Mouse (Mus musculus): ENCODE measurements around the gene Urah. TPM values are rescaled to one million over a fixed set of nuclear protein-coding genes. Genes with fewer than 3 reads are reported as not detected.

Gene Urah
- polyA plus RNA-seq, 1 experiment from 2014 or later, result 3.2 TPM

- peak within 1 kb of the TSS; percentile 99 for H3K4me2 ChIP-seq (ENCODE audit: low read length)
- peak within 1 kb of the TSS; percentile 90 for H3K27ac ChIP-seq (ENCODE audit: low read depth)
- H3K4me1 ChIP-seq (replicated peaks; ENCODE audit: control insufficient read depth, insufficient read depth, low read length), result peaks cover 20% of the 10 kb centered on the region
- no peaks in the 10 kb centered on the region for H3K27me3 ChIP-seq (replicated peaks; ENCODE audit: control insufficient read depth, insufficient read depth, low read length)
- peak within 1 kb of the TSS; percentile 89 for H3K9ac ChIP-seq (ENCODE audit: low read length)
- WGBS, result 1% methylated on average over 51 of the region's 51 CpGs
- ATAC-seq (replicated peaks; ENCODE audit: low FRiP score, low TSS enrichment, low read depth) (peak; percentile 79), DNase-seq (ENCODE audit: low spot score) (peak; percentile 92)
- H3K36me3 ChIP-seq (ENCODE audit: control insufficient read depth, insufficient read depth, low read length), result peaks cover 57% of the 10 kb centered on the region
- no peaks in the 10 kb centered on the region for H3K9me3 ChIP-seq (ENCODE audit: control insufficient read depth, low read length)
- peak within 1 kb of the TSS; percentile 75 for H3K4me3 ChIP-seq (ENCODE audit: low read depth, low read length)
These were observed 21.3 kb downstream of the Urah start, which contains the start of gene Gm45785 for GRCm38 (mm10) chr7:140855860-140856784. Gene Gm45785, minus strand, starts transcription at chr7:140856331.

- WGBS, result under 1% methylated on average over 50 of the region's 50 CpGs
- Histone ChIP-seq H3K9me3 (ENCODE audit: control insufficient read depth, low read length) (no peaks in the 10 kb centered on the region), H3K4me1 (replicated peaks; ENCODE audit: control insufficient read depth, insufficient read depth, low read length) (peaks cover 20% of the 10 kb centered on the region), H3K9ac (ENCODE audit: low read length) (peak within 1 kb of the TSS; percentile 89), H3K27me3 (replicated peaks; ENCODE audit: control insufficient read depth, insufficient read depth, low read length) (no peaks in the 10 kb centered on the region), H3K36me3 (ENCODE audit: control insufficient read depth, insufficient read depth, low read length) (peaks cover 60% of the 10 kb centered on the region), H3K27ac (ENCODE audit: low read depth) (peak within 1 kb of the TSS; percentile 90), H3K4me2 (ENCODE audit: low read length) (peak within 1 kb of the TSS; percentile 99), H3K4me3 (ENCODE audit: low read depth, low read length) (peak within 1 kb of the TSS; percentile 75)
- peak; percentile 91 for DNase-seq (ENCODE audit: low spot score)
- peak; percentile 87 for ATAC-seq (replicated peaks; ENCODE audit: low FRiP score, low TSS enrichment, low read depth)
These were observed 22.1 kb downstream of the Urah start, which contains the start of gene Ric8a for GRCm38 (mm10) chr7:140856785-140857549. Gene Ric8a, plus strand, starts transcription at chr7:140856957.

GRCm38 (mm10) chr7:140857550-140858505 lies 23.0 kb downstream of the Urah start, which contains the start of gene Bet1l:
Gene Bet1l, minus strand, starts transcription at chr7:140857577.
- Histone ChIP-seq H3K27me3 (replicated peaks; ENCODE audit: control insufficient read depth, insufficient read depth, low read length) (no peaks in the 10 kb centered on the region), H3K9me3 (ENCODE audit: control insufficient read depth, low read length) (no peaks in the 10 kb centered on the region), H3K9ac (ENCODE audit: low read length) (peak within 1 kb of the TSS; percentile 89), H3K36me3 (ENCODE audit: control insufficient read depth, insufficient read depth, low read length) (peaks cover 60% of the 10 kb centered on the region), H3K4me1 (replicated peaks; ENCODE audit: control insufficient read depth, insufficient read depth, low read length) (peaks cover 20% of the 10 kb centered on the region), H3K4me3 (ENCODE audit: low read depth, low read length) (peak within 1 kb of the TSS; percentile 75), H3K4me2 (ENCODE audit: low read length) (peak within 1 kb of the TSS; percentile 99), H3K27ac (ENCODE audit: low read depth) (peak within 1 kb of the TSS; percentile 90)
- WGBS, result 34% methylated on average over 40 of the region's 40 CpGs
- peak; percentile 41 for ATAC-seq (replicated peaks; ENCODE audit: low FRiP score, low TSS enrichment, low read depth)
- DNase-seq (ENCODE audit: low spot score), result peak; percentile 63

GRCm38 (mm10) chr7:140858746-140859145 lies 23.9 kb downstream of the Urah start:
- no peaks in the 10 kb centered on the region for H3K9me3 ChIP-seq (ENCODE audit: control insufficient read depth, low read length)
- no peak for DNase-seq (ENCODE audit: low spot score)
- H3K27me3 ChIP-seq (replicated peaks; ENCODE audit: control insufficient read depth, insufficient read depth, low read length), result no peaks in the 10 kb centered on the region
- H3K27ac ChIP-seq (ENCODE audit: low read depth), result no peak overlapping the region
- 93% methylated on average over 8 of the region's 8 CpGs for WGBS
- peaks cover 20% of the 10 kb centered on the region for H3K4me1 ChIP-seq (replicated peaks; ENCODE audit: control insufficient read depth, insufficient read depth, low read length)
- H3K36me3 ChIP-seq (ENCODE audit: control insufficient read depth, insufficient read depth, low read length), result peaks cover 60% of the 10 kb centered on the region
- H3K4me3 ChIP-seq (ENCODE audit: low read depth, low read length), result no peak overlapping the region
- ATAC-seq (replicated peaks; ENCODE audit: low FRiP score, low TSS enrichment, low read depth), result no peak
- H3K9ac ChIP-seq (ENCODE audit: low read length), result no peak overlapping the region
- H3K4me2 ChIP-seq (ENCODE audit: low read length), result no peak overlapping the region; the same call in 1 of the 2 replicates

GRCm38 (mm10) chr7:140859997-140860396 lies 25.2 kb downstream of the Urah start:
- no peak for DNase-seq (ENCODE audit: low spot score)

GRCm38 (mm10) chr7:140860728-140861127 lies 25.9 kb downstream of the Urah start:
- Histone ChIP-seq H3K4me1 (replicated peaks; ENCODE audit: control insufficient read depth, insufficient read depth, low read length) (peaks cover 10% of the 10 kb centered on the region), H3K27ac (ENCODE audit: low read depth) (no peak overlapping the region), H3K9ac (ENCODE audit: low read length) (no peak overlapping the region), H3K4me2 (ENCODE audit: low read length) (no peak overlapping the region), H3K4me3 (ENCODE audit: low read depth, low read length) (no peak overlapping the region), H3K27me3 (replicated peaks; ENCODE audit: control insufficient read depth, insufficient read depth, low read length) (no peaks in the 10 kb centered on the region), H3K36me3 (ENCODE audit: control insufficient read depth, insufficient read depth, low read length) (peaks cover 68% of the 10 kb centered on the region), H3K9me3 (ENCODE audit: control insufficient read depth, low read length) (no peaks in the 10 kb centered on the region)
- ATAC-seq (replicated peaks; ENCODE audit: low FRiP score, low TSS enrichment, low read depth) (no peak), DNase-seq (ENCODE audit: low spot score) (no peak)
- 90% methylated on average over 5 of the region's 5 CpGs for WGBS

More at GRCm38 (mm10) chr7:140859997-140860396, 25.2 kb downstream of the Urah start:
- Histone ChIP-seq H3K4me1 (replicated peaks; ENCODE audit: control insufficient read depth, insufficient read depth, low read length) (peaks cover 16% of the 10 kb centered on the region), H3K36me3 (ENCODE audit: control insufficient read depth, insufficient read depth, low read length) (peaks cover 62% of the 10 kb centered on the region), H3K9ac (ENCODE audit: low read length) (no peak overlapping the region), H3K9me3 (ENCODE audit: control insufficient read depth, low read length) (no peaks in the 10 kb centered on the region), H3K27me3 (replicated peaks; ENCODE audit: control insufficient read depth, insufficient read depth, low read length) (no peaks in the 10 kb centered on the region), H3K4me3 (ENCODE audit: low read depth, low read length) (no peak overlapping the region), H3K27ac (ENCODE audit: low read depth) (no peak overlapping the region), H3K4me2 (ENCODE audit: low read length) (no peak overlapping the region)
- no peak for ATAC-seq (replicated peaks; ENCODE audit: low FRiP score, low TSS enrichment, low read depth)
- 78% methylated on average over 6 of the region's 6 CpGs for WGBS

GRCm38 (mm10) chr7:140864761-140865160 lies 29.9 kb downstream of the Urah start:
- Histone ChIP-seq H3K36me3 (ENCODE audit: control insufficient read depth, insufficient read depth, low read length) (peaks cover 68% of the 10 kb centered on the region), H3K4me2 (ENCODE audit: low read length) (no peak overlapping the region), H3K27me3 (replicated peaks; ENCODE audit: control insufficient read depth, insufficient read depth, low read length) (no peaks in the 10 kb centered on the region), H3K27ac (ENCODE audit: low read depth) (no peak overlapping the region), H3K4me1 (replicated peaks; ENCODE audit: control insufficient read depth, insufficient read depth, low read length) (no peaks in the 10 kb centered on the region), H3K9me3 (ENCODE audit: control insufficient read depth, low read length) (no peaks in the 10 kb centered on the region), H3K4me3 (ENCODE audit: low read depth, low read length) (no peak overlapping the region), H3K9ac (ENCODE audit: low read length) (no peak overlapping the region)
- ATAC-seq (replicated peaks; ENCODE audit: low FRiP score, low TSS enrichment, low read depth) (no peak), DNase-seq (ENCODE audit: low spot score) (no peak)
- 90% methylated on average over 12 of the region's 12 CpGs for WGBS

Data from intestine, embryonic 14.5 days (tissue).